Mouse (Mus musculus) myocyte (in vitro differentiated cells): ENCODE results near the gene Gm17428.

ENCODE experiments used
- CEBPB ChIP-seq: IDR thresholded peaks from 2 replicates; pipeline ENCODE4 v1.6.1; 2011; ENCODE audit warnings: mild to moderate bottlenecking, moderate library complexity; ENCODE audit not compliant: poor library complexity, insufficient read depth, severe bottlenecking
- MAX ChIP-seq: IDR thresholded peaks from one replicate; pipeline ENCODE4 v1.6.1; 2011; ENCODE audit warnings: low read depth, mild to moderate bottlenecking, control low read depth
- POLR2A ChIP-seq: IDR thresholded peaks from one replicate; pipeline ENCODE4 v1.6.1; 2011; ENCODE audit warnings: low read depth, mild to moderate bottlenecking, control low read depth, moderate library complexity; ENCODE audit not compliant: insufficient read length
- TCF12 ChIP-seq: IDR thresholded peaks from one replicate; pipeline ENCODE4 v1.6.1; 2011; ENCODE audit warnings: mild to moderate bottlenecking, control low read depth; ENCODE audit not compliant: poor library complexity, insufficient read depth, severe bottlenecking
- USF1 ChIP-seq: IDR thresholded peaks from one replicate; pipeline ENCODE4 v1.6.1; 2011; ENCODE audit warnings: low read depth, mild to moderate bottlenecking, control low read depth, moderate library complexity

GRCm38 (mm10) chr14:54936831-54937160 is 39.9 kb upstream of the Gm17428 start:
- no peak for TF ChIP-seq USF1
- TF ChIP-seq CEBPB = no peak
- TF ChIP-seq MAX = no peak
- no peak for TF ChIP-seq TCF12
- no peak for TF ChIP-seq POLR2A
